Mouse (Mus musculus) kidney, adult 2 months (tissue): ENCODE results near the gene Plekhn1.

ENCODE experiments used
- CTCF ChIP-seq: fragments of 200-500 bp; conservative IDR thresholded peaks from 2 replicates; pipeline ENCODE4 v1.5.1; 2011; ENCODE audit warnings: low read depth, mild to moderate bottlenecking, control low read depth, low read length, moderate library complexity, mixed read lengths; ENCODE audit not compliant: insufficient read depth, insufficient read length
- POLR2A ChIP-seq: fragments of 200-500 bp; IDR thresholded peaks from one replicate; pipeline ENCODE4 v1.6.1; 2011; ENCODE audit warnings: low read depth, low read length, control low read depth

- TF ChIP-seq CTCF (no peak), POLR2A (no peak)
Observed at GRCm38 (mm10) chr4:156209963-156210635, 24.6 kb downstream of the Plekhn1 start.
